Mouse (Mus musculus) layer of hippocampus, adult 2 months (tissue): ENCODE measurements around the gene Gm20696. TPM values are rescaled to one million over a fixed set of nuclear protein-coding genes. Genes with fewer than 3 reads are reported as not detected.

Experiments
- DNase-seq, 2 experiments: peaks; one replicate each; pipeline ENCODE4 v3.0.0; 2022; ENCODE audit warnings: low spot score in 2 of 2
- H3K27ac ChIP-seq: fragments of 200-600 bp; 2 replicates; pipeline ENCODE4 v1.8.1; 2022
- H3K4me3 ChIP-seq: fragments of 200-600 bp; 2 replicates; pipeline ENCODE4 v1.8.1; 2022; ENCODE audit warnings: mild to moderate bottlenecking
- CTCF ChIP-seq: fragments of 200-600 bp; conservative IDR thresholded peaks from 2 replicates; pipeline ENCODE4 v1.8.1; 2022; ENCODE audit warnings: antibody characterized with exemption, mild to moderate bottlenecking, moderate library complexity
- total RNA-seq, 2 experiments: library from RNA; stranded (reverse); gene quantifications; 2 replicates each; pipeline ENCODE4 v1.2.3; 2021

Gene Gm20696
- total RNA-seq, 2 experiments from 2014 or later, result 6.2 to 7.3 TPM

- no peak overlapping the region; the same call in 1 of the 2 replicates for H3K4me3 ChIP-seq
- peak overlapping the region; percentile 66 for H3K27ac ChIP-seq
- no peak for DNase-seq
- peak; percentile 62 for TF ChIP-seq CTCF
These were observed 180.5 kb downstream of the Gm20696 start for GRCm38 (mm10) chr6:99485884-99486640.

DNA sequence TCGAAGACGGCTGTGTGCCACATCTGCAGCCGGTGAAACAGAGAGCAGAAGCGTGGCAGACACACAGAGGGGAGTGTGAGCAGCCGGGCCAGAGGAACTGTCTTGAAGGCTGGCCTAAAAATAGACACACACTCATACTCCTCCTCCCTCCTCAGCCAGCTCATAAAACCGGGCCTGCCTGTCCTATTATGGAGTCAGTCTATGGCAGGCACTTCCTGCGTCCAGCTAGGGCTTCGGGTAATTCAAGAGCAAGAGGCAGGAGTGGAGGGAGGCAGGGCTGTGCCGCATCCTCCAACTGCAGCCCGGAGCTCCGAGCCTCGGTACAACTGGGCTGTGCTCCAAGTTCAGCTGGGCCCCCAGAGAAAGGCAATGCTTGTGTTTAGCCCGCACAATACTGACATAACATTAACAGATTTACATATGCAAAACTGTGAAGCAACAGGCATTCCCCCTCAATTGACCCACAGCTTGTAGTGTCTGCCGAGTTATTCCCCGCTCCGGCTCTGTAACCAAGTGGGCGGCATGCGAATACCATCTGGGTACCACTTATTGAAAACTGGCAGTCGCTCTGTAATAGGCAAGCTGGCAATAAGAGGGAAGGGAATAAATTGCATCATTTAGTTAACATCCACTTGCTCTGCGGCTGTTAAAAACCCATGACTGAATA is 181.2 kb downstream of the Gm20696 start:
- H3K27ac ChIP-seq, result peak overlapping the region; percentile 66
- TF ChIP-seq CTCF, result no peak
- peak overlapping the region; percentile 39 for H3K4me3 ChIP-seq
- peak; percentile 80 to 93 for DNase-seq

GRCm38 (mm10) chr6:99484884-99485216 is 181.7 kb downstream of the Gm20696 start:
- Histone ChIP-seq H3K4me3 (peak overlapping the region; percentile 39), H3K27ac (peak overlapping the region; percentile 66)
- DNase-seq, result no peak
- TF ChIP-seq CTCF, result no peak

DNA sequence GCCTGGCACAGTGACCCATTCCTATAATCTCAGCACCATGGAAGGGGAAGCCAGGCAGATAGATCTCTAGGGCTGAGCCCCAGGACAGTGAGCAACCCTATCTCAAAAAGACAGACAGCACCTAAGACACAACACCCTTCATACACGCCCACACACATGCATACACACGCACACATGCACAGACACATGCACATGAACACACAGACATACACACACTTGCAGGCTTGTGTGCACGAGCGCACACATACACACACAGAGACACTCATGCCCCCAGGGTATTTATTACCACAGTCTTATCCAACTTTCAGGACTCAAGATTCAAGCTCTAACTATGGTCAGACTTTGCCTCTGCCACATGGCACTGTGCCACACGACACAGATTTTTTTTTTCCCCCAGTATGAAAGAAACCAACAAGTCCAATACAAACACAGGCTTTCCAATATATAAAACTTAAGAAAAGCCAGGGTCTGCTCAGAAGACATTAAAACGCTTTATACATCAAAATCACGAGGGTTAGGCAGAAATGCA is 182.3 kb downstream of the Gm20696 start:
- no peak for DNase-seq
- no peak overlapping the region for H3K4me3 ChIP-seq
- no peak overlapping the region for H3K27ac ChIP-seq
- TF ChIP-seq CTCF, result no peak

GRCm38 (mm10) chr6:99483556-99483955 is 183.0 kb downstream of the Gm20696 start:
- Histone ChIP-seq H3K27ac (no peak overlapping the region), H3K4me3 (no peak overlapping the region)
- DNase-seq, result no peak
- TF ChIP-seq CTCF, result no peak

DNA sequence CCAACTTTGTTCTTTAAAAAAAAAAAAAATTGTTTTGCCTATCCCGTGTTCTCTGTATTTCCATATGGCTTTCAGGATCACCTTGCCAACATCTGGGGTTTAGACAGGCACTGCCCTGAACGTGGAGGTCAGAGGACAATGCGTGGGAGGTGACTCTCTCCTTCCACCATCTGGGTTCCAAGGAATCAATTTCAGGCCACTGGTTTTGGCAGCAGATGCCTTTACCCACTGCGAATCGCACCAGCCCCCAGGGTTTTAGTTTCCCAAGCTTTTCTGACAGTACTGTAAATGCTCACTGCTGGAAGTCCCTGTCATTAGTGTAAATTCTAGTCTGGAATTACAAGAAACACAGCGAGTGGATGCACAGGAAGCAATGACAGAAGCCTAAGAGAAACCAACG is 185.0 kb downstream of the Gm20696 start:
- H3K4me3 ChIP-seq, result no peak overlapping the region
- DNase-seq, result no peak
- TF ChIP-seq CTCF, result no peak
- H3K27ac ChIP-seq, result no peak overlapping the region

GRCm38 (mm10) chr6:99478873-99479650 is 187.5 kb downstream of the Gm20696 start:
- no peak overlapping the region for H3K27ac ChIP-seq
- H3K4me3 ChIP-seq, result no peak overlapping the region
- DNase-seq, result no peak
- TF ChIP-seq CTCF, result no peak

DNA sequence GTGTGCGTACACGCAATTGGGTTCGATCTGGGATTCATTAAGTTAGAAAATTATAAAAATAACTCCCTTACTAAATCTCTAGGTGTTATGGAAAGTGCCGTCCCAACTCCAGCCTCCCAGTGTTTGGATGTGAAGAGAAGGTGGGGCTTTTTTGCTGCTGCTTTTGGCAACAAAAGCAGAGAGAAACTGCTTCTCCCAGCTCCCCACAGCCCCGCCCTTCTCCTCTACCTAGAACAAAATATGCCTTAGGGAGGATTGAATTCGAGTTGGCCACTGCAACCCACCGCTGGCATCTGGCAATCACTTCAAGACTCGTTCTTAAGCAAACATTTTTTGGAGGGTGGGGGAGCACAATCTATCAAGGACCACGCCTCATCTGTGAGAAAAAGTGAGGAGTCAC is 191.6 kb downstream of the Gm20696 start:
- no peak for TF ChIP-seq CTCF
- Histone ChIP-seq H3K27ac (no peak overlapping the region), H3K4me3 (no peak overlapping the region)
- DNase-seq, result no peak

DNA sequence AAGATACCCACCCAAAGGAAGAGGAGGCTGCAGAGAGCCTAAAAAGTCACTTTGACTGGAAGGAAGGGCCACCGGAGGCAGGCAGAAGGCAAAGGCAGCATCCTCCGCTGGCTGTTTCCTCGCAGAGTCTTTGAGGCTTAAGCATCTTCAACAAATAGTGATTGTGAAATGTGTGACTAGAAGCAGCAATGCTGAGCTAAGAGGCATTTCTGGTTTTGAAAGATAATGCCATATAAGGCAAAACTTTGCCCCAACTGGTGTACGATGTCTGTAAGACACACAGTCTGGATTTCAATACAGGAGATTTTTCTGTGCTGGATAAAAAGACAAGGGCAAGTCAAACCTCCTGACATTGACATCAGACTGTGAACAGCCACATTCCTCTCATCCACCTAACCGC is 195.7 kb downstream of the Gm20696 start:
- Histone ChIP-seq H3K4me3 (no peak overlapping the region), H3K27ac (no peak overlapping the region)
- no peak for DNase-seq
- no peak for TF ChIP-seq CTCF

- Histone ChIP-seq H3K4me3 (no peak overlapping the region), H3K27ac (no peak overlapping the region)
- no peak for TF ChIP-seq CTCF
These were observed 197.3 kb downstream of the Gm20696 start for GRCm38 (mm10) chr6:99469134-99469834.

DNA sequence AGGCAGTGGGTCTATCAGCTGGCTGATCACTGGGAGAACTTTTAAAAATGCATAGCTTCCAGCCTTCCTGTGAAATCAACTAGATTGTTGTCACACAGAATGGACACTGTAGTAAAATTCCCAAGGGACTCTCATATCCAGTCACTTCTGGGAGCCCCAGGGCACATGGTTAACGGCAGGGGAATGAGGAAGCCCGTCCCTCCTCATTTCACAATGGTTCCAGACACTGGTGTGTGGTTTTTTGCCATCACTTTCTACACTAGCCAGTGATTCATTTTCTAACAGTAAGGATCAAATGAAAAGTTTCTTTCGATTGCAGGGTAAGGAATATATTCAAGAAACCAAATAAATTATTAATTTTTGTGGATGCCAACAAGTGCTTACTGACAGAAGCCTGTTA is 198.8 kb downstream of the Gm20696 start:
- Histone ChIP-seq H3K4me3 (no peak overlapping the region), H3K27ac (no peak overlapping the region)
- DNase-seq, result no peak
- no peak for TF ChIP-seq CTCF

More at GRCm38 (mm10) chr6:99469134-99469834, 197.3 kb downstream of the Gm20696 start:
- no peak for DNase-seq

DNA sequence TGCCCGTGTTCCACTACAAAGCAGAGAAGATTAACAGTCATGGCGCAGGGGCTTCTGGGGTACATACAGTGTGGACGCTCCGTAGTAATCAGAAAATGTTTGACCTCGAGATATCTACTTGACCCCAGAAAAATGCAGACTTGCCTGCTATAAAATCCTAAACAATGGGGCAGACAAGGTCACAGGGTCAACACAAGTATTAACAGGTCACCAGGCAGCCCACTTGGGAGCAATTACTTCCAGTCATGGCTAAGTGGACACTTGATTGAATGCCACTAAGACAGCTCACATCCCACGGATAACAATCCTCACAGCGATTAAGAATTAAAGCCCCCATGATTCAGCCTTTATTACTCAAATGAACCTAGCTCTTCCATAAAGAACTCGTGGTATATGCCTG is 199.5 kb downstream of the Gm20696 start:
- no peak for DNase-seq
- TF ChIP-seq CTCF, result no peak
- H3K27ac ChIP-seq, result no peak overlapping the region
- no peak overlapping the region for H3K4me3 ChIP-seq
